9 mouse cellular contexts compared by ENCODE assay signal in genomic region chr2:154567766-154568165, GRCm38 (mm10). TPM values are rescaled to one million over a fixed set of nuclear protein-coding genes. Genes with fewer than 3 reads are reported as not detected.
DNase-seq lines count a peak whose midpoint lies in the region; ATAC-seq and TF ChIP-seq lines count a peak whose summit lies in the region.
"Had no signal": no experiment of that assay in that cellular context is flagged by ENCODE, and none has a peak within 500 bp of the region (broad histone marks: within the 10 kb centered on the region; RNA-seq: fewer than 3 reads in every experiment).

No protein-coding gene starts in this region.

- H3K4me3 ChIP-seq in megakaryocyte, embryonic 14.5 days (replicated peaks), result peak overlapping the region; percentile 95
- no peak overlapping the region for H3K4me3 ChIP-seq in forebrain, postnatal 0 days (ENCODE audit: low read depth, low read length)
- H3K4me3 ChIP-seq in liver, postnatal 0 days (ENCODE audit: low read depth, low read length), result peak overlapping the region; percentile 88
- peak overlapping the region; percentile 75 for H3K4me3 ChIP-seq in stomach, embryonic 16.5 days (replicated peaks; ENCODE audit: low read length)

- H3K27ac ChIP-seq in forebrain, postnatal 0 days (ENCODE audit: low read depth, low read length), result 0 out of 2 replicates have a peak overlapping the region, but pooled peaks have one; percentile 50
- peak overlapping the region; percentile 90 for H3K27ac ChIP-seq in liver, postnatal 0 days (ENCODE audit: low read depth)
- H3K27ac ChIP-seq in stomach, embryonic 16.5 days (ENCODE audit: low read length), result peak overlapping the region; percentile 88; the same call in 1 of the 2 replicates
- H3K27ac ChIP-seq: left cerebral cortex, adult 2 months had no signal

- H3K4me2 ChIP-seq in forebrain, postnatal 0 days (ENCODE audit: low read depth), result no peak overlapping the region; the same call in 1 of the 2 replicates
- H3K4me2 ChIP-seq in liver, postnatal 0 days (ENCODE audit: low read depth, low read length), result peak overlapping the region; percentile 98
- peak overlapping the region; percentile 76 for H3K4me2 ChIP-seq in stomach, embryonic 16.5 days (ENCODE audit: low read depth, low read length)

- 64% methylated on average over 2 of the region's 2 CpGs for WGBS in forebrain, postnatal 0 days
- WGBS in liver, postnatal 0 days (ENCODE audit: insufficient replicate concordance), result 49% methylated on average over 2 of the region's 2 CpGs
- WGBS in stomach, embryonic 16.5 days, result 41% methylated on average over 2 of the region's 2 CpGs

- H3K36me3 ChIP-seq in megakaryocyte, embryonic 14.5 days (replicated peaks; ENCODE audit: low read length), result peaks cover 33% of the 10 kb centered on the region
- no peaks in the 10 kb centered on the region for H3K36me3 ChIP-seq in forebrain, postnatal 0 days (ENCODE audit: insufficient read depth)
- H3K36me3 ChIP-seq in liver, postnatal 0 days (replicated peaks; ENCODE audit: insufficient read depth, low read length), result peaks cover 16% of the 10 kb centered on the region
- peaks cover 7% of the 10 kb centered on the region for H3K36me3 ChIP-seq in stomach, embryonic 16.5 days (ENCODE audit: control insufficient read depth, insufficient read depth, low read length)

- ATAC-seq in megakaryocyte, adult 5-6 weeks (ENCODE audit: poor library complexity, severe bottlenecking), result no peak
- ATAC-seq in forebrain, postnatal 0 days, result no peak
- no peak for ATAC-seq in liver, postnatal 0 days
- ATAC-seq in stomach, embryonic 16.5 days (ENCODE audit: insufficient read depth, low FRiP score), result no peak

- H3K9me3 ChIP-seq in megakaryocyte, embryonic 14.5 days, result no peaks in the 10 kb centered on the region
- no peaks in the 10 kb centered on the region for H3K9me3 ChIP-seq in forebrain, postnatal 0 days (ENCODE audit: low read length)
- H3K9me3 ChIP-seq in liver, postnatal 0 days (ENCODE audit: low read length), result no peaks in the 10 kb centered on the region
- H3K9me3 ChIP-seq in stomach, embryonic 16.5 days (replicated peaks; ENCODE audit: control insufficient read depth, low read length), result no peaks in the 10 kb centered on the region

- no peak for TF ChIP-seq CTCF in forebrain, postnatal 0 days (IDR thresholded peaks at IDR 0.05; ENCODE audit: low read depth)
- TF ChIP-seq CTCF in liver, postnatal 0 days (IDR thresholded peaks at IDR 0.05; ENCODE audit: low read depth), result no peak

- peaks cover 78% of the 10 kb centered on the region for H3K4me1 ChIP-seq in megakaryocyte, embryonic 14.5 days
- peaks cover 10% of the 10 kb centered on the region; the same call in 1 of the 2 replicates for H3K4me1 ChIP-seq in forebrain, postnatal 0 days (ENCODE audit: insufficient read depth)
- peaks cover 40% of the 10 kb centered on the region for H3K4me1 ChIP-seq in liver, postnatal 0 days (ENCODE audit: insufficient read depth)
- peaks cover 42% of the 10 kb centered on the region for H3K4me1 ChIP-seq in stomach, embryonic 16.5 days (ENCODE audit: control insufficient read depth, insufficient read depth, low read length)

- DNase-seq in forebrain, postnatal 0 days, result no peak
- no peak for DNase-seq in liver, postnatal 0 days
- DNase-seq in frontal cortex, postnatal 36 days (ENCODE audit: low spot score in 2 of 2), result no peak
- no peak for DNase-seq in c-Kit-positive CD71-positive TER-119-positive erythroid progenitor cells, embryonic 14.5 days (ENCODE audit: low spot score)
- no peak for DNase-seq in ovary, postnatal 36 days (ENCODE audit: low spot score)

- TF ChIP-seq EP300 in liver, postnatal 0 days (IDR thresholded peaks at IDR 0.05; ENCODE audit: low read depth), result no peak

- H3K9ac ChIP-seq in forebrain, postnatal 0 days, result no peak overlapping the region
- H3K9ac ChIP-seq in liver, postnatal 0 days (replicated peaks), result peak overlapping the region; percentile 76
- peak overlapping the region; percentile 75; the same call in 1 of the 2 replicates for H3K9ac ChIP-seq in stomach, embryonic 16.5 days (ENCODE audit: low read length)

- no peaks in the 10 kb centered on the region for H3K27me3 ChIP-seq in megakaryocyte, embryonic 14.5 days (replicated peaks)
- H3K27me3 ChIP-seq in forebrain, postnatal 0 days (ENCODE audit: insufficient read depth, low read length), result no peaks in the 10 kb centered on the region
- no peaks in the 10 kb centered on the region for H3K27me3 ChIP-seq in liver, postnatal 0 days (ENCODE audit: insufficient read depth, low read length)
- H3K27me3 ChIP-seq in stomach, embryonic 16.5 days (ENCODE audit: control insufficient read depth, insufficient read depth, low read length), result no peaks in the 10 kb centered on the region

RNA-seq across cellular contexts. Expression of gene E2f1, which starts 1.9 kb away (rescaled TPM):
- polyA plus RNA-seq in megakaryocyte, embryonic 14.5 days (2012; ENCODE audit: insufficient read depth, low replicate concordance), result 24.2 and 31.3 TPM in 2 replicates
- total RNA-seq in megakaryocyte, adult 5-6 weeks (2015), result 14.3 and 16.2 TPM in 2 replicates
- 7.7 and 9.3 TPM in 2 replicates for total RNA-seq in megakaryocyte, adult 5-6 weeks (2017)
- total RNA-seq in forebrain, postnatal 0 days (2014; rRNA removed), result 2.8 and 3.0 TPM in 2 replicates
- 4.7 and 4.9 TPM in 2 replicates for polyA plus RNA-seq in forebrain, postnatal 0 days (2015; fragmentation: Nextera tagmentation; extraction: Ambion mirVana)
- 7.3 and 7.4 TPM in 2 replicates for polyA plus RNA-seq in liver, postnatal 0 days (2015; fragmentation: Nextera tagmentation; extraction: Ambion mirVana)
- polyA plus RNA-seq in stomach, embryonic 16.5 days (2015; fragmentation: Nextera tagmentation; extraction: Ambion mirVana), result 8.1 and 9.3 TPM in 2 replicates

RNA-seq across cellular contexts. Expression of gene Necab3, which starts 9.1 kb away (rescaled TPM):
- polyA plus RNA-seq in megakaryocyte, embryonic 14.5 days (2012; ENCODE audit: insufficient read depth, low replicate concordance), result 0.31 TPM in 1 of 2 replicates, not detected in the other
- total RNA-seq in megakaryocyte, adult 5-6 weeks (2015), result 0.78 and 1.6 TPM in 2 replicates
- total RNA-seq in megakaryocyte, adult 5-6 weeks (2017), result 1.8 and 2.2 TPM in 2 replicates
- total RNA-seq in forebrain, postnatal 0 days (2014; rRNA removed), result 14.5 and 16.3 TPM in 2 replicates
- 14.7 and 17.2 TPM in 2 replicates for polyA plus RNA-seq in forebrain, postnatal 0 days (2015; fragmentation: Nextera tagmentation; extraction: Ambion mirVana)
- 0.13 and 0.19 TPM in 2 replicates for polyA plus RNA-seq in liver, postnatal 0 days (2015; fragmentation: Nextera tagmentation; extraction: Ambion mirVana)
- polyA plus RNA-seq in stomach, embryonic 16.5 days (2015; fragmentation: Nextera tagmentation; extraction: Ambion mirVana), result 1.4 and 1.7 TPM in 2 replicates

RNA-seq across cellular contexts. Expression of gene Actl10, which starts 16.2 kb away (rescaled TPM):
- polyA plus RNA-seq in megakaryocyte, embryonic 14.5 days (2012; ENCODE audit: insufficient read depth, low replicate concordance), result 0.16 TPM in 1 of 2 replicates, not detected in the other
- 0.11 TPM in 1 of 2 replicates, not detected in the other for total RNA-seq in megakaryocyte, adult 5-6 weeks (2015)
- total RNA-seq in megakaryocyte, adult 5-6 weeks (2017), result 0.15 TPM in 1 of 2 replicates, not detected in the other
- total RNA-seq in forebrain, postnatal 0 days (2014; rRNA removed), result 0.15 and 0.48 TPM in 2 replicates
- 0.13 TPM in 1 of 2 replicates, not detected in the other for polyA plus RNA-seq in forebrain, postnatal 0 days (2015; fragmentation: Nextera tagmentation; extraction: Ambion mirVana)
- polyA plus RNA-seq in liver, postnatal 0 days (2015; fragmentation: Nextera tagmentation; extraction: Ambion mirVana), result 0.07 TPM in 1 of 2 replicates, not detected in the other
- polyA plus RNA-seq in stomach, embryonic 16.5 days (2015; fragmentation: Nextera tagmentation; extraction: Ambion mirVana), result 0.14 TPM in 1 of 2 replicates, not detected in the other
- total RNA-seq: left cerebral cortex, adult 2 months had no signal

RNA-seq across cellular contexts. Expression of gene 1700003F12Rik, which starts 20.9 kb away (rescaled TPM):
- 10.8 TPM in 1 of 2 replicates, not detected in the other for polyA plus RNA-seq in megakaryocyte, embryonic 14.5 days (2012; ENCODE audit: insufficient read depth, low replicate concordance)
- not detected in 2 replicates for total RNA-seq in megakaryocyte, adult 5-6 weeks (2015)
- not detected in 2 replicates for total RNA-seq in megakaryocyte, adult 5-6 weeks (2017)
- 1.7 and 6.4 TPM in 2 replicates for total RNA-seq in forebrain, postnatal 0 days (2014; rRNA removed)
- 2.8 and 3.2 TPM in 2 replicates for polyA plus RNA-seq in forebrain, postnatal 0 days (2015; fragmentation: Nextera tagmentation; extraction: Ambion mirVana)
- polyA plus RNA-seq in liver, postnatal 0 days (2015; fragmentation: Nextera tagmentation; extraction: Ambion mirVana), result 3.1 and 3.8 TPM in 2 replicates
- 0.59 and 1.6 TPM in 2 replicates for polyA plus RNA-seq in stomach, embryonic 16.5 days (2015; fragmentation: Nextera tagmentation; extraction: Ambion mirVana)

RNA-seq across cellular contexts. Expression of gene Pxmp4, which starts 35.7 kb away (rescaled TPM):
- 8.5 and 10.5 TPM in 2 replicates for polyA plus RNA-seq in megakaryocyte, embryonic 14.5 days (2012; ENCODE audit: insufficient read depth, low replicate concordance)
- 21.9 and 24.2 TPM in 2 replicates for total RNA-seq in megakaryocyte, adult 5-6 weeks (2015)
- total RNA-seq in megakaryocyte, adult 5-6 weeks (2017), result 24.4 and 27.1 TPM in 2 replicates
- 13.2 and 15.0 TPM in 2 replicates for total RNA-seq in forebrain, postnatal 0 days (2014; rRNA removed)
- polyA plus RNA-seq in forebrain, postnatal 0 days (2015; fragmentation: Nextera tagmentation; extraction: Ambion mirVana), result 16.6 and 17.9 TPM in 2 replicates
- polyA plus RNA-seq in liver, postnatal 0 days (2015; fragmentation: Nextera tagmentation; extraction: Ambion mirVana), result 64.2 and 68.5 TPM in 2 replicates
- 32.4 and 35.1 TPM in 2 replicates for polyA plus RNA-seq in stomach, embryonic 16.5 days (2015; fragmentation: Nextera tagmentation; extraction: Ambion mirVana)
